Mouse (Mus musculus): ENCODE measurements around the gene Gm42688.

Gm42688 gene

DNA sequence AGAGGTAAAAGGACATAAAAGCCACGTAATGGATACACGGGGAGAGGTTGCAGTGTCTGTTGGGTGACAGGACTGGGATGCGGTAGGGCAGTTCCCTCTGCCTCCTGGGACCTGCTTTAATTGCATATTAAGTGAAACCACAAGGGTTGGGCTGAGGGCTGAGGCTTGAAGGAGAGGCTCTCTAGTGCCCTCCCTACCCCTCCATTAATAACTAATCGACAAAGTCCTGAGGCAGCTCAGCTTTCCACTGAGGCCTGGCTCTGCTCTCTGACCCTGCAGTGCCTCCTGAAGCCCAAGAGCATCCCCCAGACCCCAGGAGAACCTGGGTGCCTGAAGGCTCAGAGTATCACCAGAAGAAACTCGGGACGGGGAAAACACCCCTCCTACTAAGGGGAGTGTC, 16.9 kb upstream of the Gm42688 start:
- DNase-seq (ENCODE audit: low spot score in 2 of 2) = no peak

DNA sequence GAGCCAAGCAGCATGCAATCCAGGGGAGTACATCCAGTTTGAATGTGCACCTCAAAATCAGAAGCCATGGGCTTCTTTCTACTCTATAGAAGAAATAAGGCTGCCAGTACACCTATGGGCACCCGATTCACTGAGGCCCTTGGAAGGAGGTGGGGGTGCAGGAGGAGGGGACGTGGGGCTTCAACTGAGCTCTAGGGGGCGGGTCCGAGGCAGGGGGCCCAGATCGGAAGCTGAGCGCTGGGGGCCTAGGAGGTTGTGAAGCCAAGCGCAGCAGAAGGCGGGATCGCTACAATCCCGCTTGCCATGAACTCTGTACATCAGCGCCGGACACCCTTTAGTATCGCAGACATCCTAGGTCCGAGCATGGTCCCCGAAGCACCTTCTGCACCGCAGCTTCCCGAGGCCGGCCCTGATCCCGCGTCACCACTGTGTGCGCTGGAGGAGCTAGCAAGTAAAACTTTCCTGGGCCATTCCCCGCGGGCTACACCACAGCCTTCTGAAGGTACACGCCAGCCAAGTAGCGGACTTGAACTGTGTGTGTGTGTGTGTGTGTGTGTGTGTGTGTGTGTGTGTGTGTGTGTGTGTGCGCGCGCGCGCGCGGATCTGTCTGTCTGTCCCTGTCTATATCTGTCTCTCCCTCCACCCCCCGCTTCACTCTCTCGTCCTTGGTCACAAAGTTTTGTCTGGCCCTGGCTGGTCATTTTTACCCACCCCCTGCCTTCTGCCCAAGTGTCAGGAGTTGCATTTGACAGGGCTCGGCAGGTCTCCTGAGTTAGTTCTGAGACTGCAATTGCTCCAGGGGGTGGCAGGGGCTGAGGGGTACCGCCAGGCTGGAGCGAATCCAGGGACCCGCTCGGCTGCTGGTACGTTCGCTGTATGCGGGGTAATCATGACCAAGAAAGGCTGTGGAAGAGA, 15.0 kb upstream of the Gm42688 start, which contains the start of gene Lbx2:
Lbx2 (plus strand) TSS at position 247 of the 915 bp plus-strand sequence.
- DNase-seq (ENCODE audit: low spot score in 2 of 2) = no peak

DNA sequence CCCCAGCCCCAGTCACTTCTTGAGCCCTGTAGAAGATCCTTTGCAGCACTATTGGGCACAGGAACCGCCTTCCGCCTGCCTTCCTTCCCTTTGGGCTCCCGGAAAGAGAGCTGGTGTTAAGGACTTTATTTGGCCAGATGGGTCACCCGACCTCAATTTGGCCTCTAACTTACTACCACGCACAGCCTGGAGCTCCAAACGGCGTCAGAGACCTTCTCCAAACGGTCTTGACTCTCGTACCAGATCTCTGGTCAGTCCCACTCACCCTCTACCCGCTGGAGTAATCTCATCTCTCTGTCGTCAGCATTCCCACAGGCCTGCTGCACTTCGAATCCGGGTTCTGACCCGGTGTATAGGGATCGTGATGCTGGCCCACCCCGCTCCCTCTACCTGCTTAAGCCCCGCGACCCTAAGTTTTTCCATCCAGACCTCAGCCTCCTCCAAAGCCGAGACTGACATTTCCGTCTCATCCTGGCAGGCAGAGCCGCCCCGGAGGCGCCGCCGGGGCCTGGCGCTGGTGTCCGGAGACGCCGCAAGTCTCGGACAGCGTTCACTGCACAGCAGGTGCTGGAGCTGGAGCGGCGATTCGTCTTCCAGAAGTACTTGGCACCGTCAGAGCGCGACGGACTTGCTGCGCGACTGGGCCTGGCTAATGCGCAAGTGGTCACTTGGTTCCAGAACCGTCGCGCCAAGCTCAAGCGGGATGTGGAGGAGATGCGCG, 14.1 kb upstream of the Gm42688 start:
- DNase-seq (ENCODE audit: low spot score in 2 of 2) = no peak

DNA sequence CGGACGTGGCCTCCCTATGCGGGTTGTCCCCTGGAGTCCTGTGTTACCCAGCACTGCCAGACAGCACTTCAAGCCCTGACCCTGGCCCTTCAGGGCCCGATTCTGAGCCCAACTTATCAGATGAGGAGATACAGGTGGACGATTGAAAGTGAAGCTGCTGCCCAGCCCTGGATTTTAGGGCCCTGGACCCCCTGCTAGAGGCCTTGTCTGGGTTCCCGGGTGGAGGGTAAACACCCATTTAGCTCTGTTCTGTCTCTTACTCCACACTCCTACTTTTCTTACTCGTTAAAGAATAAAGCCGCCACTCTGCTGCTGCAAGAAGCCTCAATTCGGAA, 13.5 kb upstream of the Gm42688 start:
- DNase-seq (ENCODE audit: low spot score in 2 of 2) = no peak

DNA sequence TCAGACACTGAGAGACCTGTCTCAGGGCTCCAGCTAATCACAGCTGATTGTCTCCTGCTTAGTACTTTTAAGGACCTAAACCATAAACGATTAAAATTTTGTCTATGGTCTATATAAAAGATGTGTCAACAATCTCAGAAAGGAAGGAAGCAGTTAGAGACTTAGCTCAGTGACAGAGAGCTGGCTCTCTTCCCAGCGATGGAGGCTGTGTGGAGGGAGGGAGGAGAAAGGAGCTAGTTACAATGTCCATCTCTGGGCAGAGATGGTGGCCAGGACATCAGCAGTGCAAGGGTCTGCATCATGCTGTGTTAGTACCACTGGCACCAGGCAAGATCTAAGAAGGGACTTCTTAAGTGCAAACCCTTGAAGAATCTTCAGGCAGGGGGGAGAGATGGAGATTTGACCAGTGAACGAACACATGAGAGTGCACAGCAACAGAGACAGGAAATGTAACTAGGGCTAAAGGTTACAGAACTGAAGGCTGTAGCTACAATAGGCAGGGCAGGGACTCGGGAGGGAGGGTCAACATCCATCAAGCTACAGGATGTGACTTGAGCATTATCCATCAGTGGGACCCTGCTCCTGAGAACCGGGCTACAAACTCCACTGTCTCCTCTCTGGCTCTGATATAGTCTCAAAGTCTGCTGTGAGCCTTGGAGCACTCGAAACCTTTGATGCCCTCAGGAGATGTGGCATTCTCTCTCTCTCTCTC, 8.8 kb upstream of the Gm42688 start:
- DNase-seq (ENCODE audit: low spot score in 2 of 2) = no peak

DNA sequence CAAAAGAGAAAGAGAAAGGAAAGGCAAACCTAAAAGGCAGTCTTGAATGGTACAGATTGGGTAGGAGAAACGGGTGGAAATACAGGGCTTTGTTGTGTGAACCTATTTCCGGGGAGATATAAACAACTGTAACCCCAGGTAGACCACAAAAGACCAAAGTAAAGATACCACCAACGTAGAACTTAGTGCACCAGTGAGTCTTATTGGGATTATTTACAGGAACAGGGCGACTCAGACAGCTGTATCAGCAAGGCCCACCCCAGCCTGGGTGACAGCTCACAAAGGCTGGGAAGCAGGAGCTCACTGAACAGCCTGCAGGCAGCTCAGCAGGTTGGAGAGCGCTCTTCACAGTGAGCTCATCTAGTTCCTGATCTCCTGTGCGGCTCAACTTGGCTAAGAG, 5.4 kb upstream of the Gm42688 start:
- no peak for DNase-seq (ENCODE audit: low spot score in 2 of 2)

DNA sequence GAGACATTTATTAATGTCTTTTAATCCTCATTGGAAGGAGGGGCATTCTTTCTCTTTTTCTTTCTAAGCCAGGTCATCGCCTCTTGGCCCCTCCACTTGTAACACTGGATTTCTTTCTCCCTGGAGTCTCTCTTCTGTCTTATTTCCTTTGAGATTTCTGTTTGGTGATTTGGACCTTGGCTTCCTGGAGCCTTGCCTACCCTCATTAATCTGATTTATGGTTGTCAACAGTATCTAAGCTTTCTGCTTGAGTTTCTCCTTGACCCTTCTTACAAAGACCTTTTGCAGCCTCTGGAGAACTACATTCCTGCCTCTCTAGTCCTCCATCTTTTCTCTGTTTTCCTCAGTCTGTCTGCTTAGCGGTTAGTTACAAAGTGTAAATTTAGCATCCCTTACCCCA, 3.0 kb upstream of the Gm42688 start:
- DNase-seq (ENCODE audit: low spot score in 2 of 2) = no peak

DNA sequence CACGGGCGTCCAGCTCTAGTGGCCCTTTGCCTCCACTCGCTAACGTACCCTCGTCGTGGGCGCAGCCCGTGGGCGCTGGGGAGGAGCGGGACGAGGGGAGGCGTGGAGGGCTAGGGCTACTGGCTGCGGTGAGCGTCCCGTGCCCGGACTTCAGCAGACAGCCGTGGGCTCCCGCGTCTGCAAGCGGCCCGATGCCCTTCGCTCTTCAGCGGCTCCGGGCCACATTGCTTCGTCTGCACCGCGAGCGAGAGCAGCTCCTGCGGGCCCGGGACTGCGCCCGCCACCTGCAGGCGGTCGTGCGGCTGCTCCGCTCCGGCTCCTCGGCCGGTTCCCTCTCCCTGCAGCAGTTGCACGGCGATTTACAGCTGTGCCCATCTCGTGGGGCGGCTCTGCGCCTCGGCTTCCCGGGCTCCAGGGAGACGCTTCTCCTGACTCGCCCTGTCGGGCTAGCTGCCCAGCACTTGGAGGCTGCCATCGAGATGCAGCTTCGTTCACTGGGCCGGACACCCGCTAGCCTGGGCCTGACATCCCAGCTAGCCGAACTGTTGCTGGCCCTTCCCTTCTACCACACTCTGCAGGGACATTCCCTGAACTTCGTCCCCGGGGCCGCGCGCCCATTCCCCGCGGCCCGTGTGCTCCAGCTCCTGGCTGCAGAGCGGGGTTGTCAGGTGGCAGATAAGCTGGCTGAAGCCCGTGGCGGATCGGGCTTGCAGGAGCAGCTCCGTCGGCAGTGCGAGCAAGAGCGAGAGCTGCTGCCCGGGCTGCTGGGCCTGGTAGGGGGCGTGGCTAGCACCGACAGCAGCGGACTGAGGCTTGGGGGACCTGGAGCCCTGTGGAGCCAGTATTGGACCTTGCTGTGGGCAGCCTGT, 505 bp downstream of the Gm42688 start:
- DNase-seq (ENCODE audit: low spot score in 2 of 2) = peak in 1 of 2 experiments; percentile 43

DNA sequence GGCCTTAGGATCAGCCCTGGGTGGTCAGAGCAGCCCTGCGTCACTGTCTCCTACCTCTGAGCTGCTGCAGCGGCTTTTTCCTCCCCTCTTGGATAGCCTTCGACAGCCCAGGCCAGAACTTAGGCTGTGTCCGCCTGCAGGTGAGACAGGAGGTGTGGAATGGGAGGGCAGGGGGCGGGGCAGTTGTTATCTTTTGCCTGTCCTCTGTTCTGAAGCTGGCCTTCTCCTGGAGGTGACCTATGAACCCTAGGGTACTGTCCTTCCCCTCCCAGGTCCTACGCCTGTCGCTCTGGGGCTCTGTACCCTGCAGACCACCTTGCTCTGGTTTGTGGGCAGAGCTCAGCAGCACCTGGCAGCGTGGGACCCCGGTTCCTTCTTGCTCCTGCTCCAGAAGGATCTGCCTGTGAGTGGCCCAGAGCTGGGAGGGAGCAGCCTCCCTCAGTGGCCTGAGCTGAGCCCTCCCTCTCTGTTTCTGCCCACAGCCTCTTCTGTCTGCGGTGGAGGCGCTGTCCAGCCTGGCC, 1.8 kb downstream of the Gm42688 start:
- no peak for DNase-seq (ENCODE audit: low spot score in 2 of 2)

DNA sequence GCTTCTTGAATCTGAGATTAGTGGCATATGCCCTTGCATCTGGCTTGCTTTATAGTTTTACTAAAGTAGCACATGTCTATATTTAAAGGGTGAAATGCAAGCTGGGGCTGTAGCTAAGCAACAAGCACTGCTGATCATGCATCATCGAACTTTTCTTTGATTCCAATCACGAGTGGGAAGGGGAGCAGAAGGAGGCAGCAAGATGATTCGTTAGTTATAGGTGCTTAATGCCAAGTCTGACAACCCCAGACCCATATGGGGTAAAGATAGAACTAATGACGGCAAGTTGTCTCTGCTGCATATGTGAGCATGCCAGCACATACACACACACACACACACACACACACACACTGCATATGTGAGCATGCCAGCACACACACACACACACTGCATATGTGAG, 2.7 kb downstream of the Gm42688 start:
- peak in 1 of 2 experiments; percentile 34 for DNase-seq (ENCODE audit: low spot score in 2 of 2)

DNA sequence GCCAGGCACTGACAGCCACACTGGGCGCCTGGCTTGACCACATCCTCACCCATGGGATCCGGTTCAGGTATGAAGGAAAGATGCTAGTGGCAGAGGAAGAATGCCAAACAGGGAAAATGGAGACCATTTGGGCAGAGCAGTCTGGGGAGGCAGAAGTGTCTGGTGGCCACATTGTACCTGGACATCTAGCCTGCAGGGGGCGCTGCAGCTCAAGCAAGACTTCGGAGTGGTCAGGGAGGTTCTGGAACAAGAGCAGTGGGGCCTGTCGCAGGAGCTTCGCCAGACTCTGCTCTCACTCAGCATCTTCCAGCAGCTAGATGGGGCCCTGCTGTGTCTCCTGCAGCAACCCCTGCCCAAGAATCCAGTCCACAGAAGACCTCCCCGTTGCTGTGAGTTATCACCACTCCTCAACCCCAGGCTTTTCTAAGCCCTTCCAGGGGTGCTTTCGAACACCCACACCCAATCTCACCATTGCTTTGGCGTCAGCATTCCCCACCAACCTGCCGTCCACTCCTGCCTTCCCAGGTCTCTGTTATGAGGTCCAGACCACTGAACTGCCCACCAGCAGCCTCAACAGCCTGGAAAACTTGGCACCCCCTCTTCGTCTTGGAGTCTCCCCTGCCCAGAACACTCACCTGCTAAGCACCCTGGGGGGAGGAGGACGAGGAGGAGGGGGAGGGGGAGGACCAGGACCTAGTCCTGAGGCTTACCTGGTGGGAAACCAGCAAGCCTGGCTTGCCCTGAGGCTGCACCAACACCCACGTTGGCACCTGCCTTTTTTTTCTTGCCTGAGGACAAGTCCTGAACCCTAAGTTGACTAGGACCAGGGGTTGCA, 6.4 kb downstream of the Gm42688 start:
- DNase-seq (ENCODE audit: low spot score in 2 of 2) = peak in 1 of 2 experiments; percentile 73

DNA sequence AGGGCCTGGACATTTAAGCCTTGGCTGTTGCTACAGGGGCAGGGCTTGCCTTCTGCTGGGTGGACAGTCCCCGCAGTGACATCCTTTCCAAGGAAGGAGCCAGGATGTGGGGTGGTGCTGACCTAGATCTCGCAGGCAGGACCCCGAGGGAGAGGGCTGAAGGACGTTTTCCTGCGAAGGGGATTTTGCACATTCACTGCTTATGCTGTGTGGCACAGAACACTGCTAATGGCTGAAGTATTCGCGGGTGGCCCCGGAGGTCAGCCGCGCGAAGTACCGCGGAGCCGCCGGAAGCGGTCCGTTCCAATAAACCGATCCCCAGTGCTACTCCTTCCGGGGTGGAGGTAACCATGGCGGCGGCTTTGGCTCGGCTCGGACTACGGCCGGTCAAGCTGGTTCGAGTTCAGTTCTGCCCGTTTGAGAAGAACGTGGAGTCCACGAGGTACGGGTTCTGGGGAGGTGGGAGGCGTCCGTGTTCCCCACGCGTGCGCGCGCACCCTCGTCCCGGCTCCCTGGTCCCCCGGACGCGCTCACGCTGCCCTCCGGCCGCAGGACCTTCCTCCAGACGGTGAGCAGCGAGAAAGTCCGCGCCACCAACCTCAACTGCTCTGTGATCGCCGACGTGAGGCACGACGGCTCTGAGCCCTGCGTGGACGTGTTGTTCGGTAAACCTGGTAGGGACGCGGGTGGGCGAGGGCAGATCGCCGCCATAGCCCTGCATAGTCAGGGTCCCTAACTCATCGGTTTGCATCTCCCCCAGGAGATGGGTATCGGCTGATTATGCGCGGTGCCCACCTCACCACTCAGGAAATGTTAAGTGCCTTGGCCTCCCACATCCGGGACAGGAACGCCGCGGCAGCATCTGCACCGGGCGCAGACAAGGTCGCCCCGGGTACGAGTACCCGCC, 7.6 kb downstream of the Gm42688 start, which contains the start of gene Mrpl53:
Mrpl53 (plus strand) TSS at position 279 of the 907 bp plus-strand sequence.
- peak in 1 of 2 experiments; percentile 81 for DNase-seq (ENCODE audit: low spot score in 2 of 2)

DNA sequence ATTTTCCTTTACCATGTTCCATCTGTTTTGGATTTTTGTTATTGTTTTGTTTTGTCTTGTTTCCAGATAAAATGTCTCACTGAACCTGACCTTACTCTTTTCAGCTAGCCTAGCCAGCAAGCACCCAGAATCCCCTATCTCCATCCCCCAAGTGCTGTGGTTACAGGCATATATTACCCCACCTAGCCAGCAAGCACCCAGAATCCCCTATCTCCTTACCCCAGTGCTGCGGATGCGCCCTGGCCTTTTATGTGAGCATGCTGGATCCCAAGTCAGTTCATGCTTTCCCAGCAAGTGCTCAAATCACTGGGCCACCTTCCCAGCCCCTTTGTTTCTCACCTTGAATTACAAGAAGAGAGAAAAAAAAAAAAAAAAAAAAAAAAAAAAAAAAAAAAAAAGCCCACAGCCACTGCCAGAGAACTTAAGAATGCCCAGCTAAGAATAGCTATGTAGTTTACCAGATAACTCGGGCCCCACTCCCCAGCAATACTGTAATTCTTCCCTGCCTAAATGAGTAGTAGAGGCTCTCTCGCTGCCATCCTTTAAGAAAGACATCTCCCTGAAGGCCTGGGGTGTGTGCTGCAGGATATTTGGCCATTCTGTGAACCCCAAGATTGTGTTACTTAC, 10.2 kb downstream of the Gm42688 start:
- DNase-seq (ENCODE audit: low spot score in 2 of 2) = no peak

DNA sequence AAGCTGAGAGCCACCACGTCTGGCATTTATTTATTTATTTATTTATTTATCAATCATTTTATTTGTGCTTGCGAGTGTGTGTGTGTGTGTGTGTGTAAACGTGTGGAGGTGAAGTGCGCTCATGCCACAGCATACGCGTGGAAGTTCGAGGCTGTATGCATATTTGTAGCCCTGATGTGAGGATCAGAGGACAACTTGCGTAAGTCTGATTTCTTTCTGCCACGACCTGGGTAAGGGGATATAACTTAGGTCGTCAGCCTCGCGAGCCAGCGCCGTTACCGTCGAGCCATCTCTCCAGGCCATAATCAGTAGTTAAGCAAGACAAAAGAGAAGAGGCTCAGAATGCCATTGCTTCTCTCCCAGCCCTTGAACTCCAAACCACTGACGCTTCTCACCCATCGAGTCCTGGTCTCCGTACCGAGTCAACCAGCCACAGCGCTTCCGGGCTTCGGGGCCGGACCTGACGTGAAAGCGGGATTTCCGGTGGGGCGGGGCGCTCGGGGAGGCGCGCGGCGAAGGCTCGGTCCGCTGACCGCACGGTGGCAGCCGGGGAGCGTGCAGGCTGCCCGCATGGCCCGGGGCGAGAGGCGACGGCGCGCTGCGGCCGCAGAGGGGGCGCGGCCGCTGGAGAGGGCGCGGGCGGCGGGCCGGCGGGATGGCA, 13.7 kb downstream of the Gm42688 start, which contains the start of gene Mogs:
Mogs (plus strand) TSS at position 486 of the 661 bp plus-strand sequence.
- peak in 1 of 2 experiments; percentile 90 for DNase-seq (ENCODE audit: low spot score in 2 of 2)

DNA sequence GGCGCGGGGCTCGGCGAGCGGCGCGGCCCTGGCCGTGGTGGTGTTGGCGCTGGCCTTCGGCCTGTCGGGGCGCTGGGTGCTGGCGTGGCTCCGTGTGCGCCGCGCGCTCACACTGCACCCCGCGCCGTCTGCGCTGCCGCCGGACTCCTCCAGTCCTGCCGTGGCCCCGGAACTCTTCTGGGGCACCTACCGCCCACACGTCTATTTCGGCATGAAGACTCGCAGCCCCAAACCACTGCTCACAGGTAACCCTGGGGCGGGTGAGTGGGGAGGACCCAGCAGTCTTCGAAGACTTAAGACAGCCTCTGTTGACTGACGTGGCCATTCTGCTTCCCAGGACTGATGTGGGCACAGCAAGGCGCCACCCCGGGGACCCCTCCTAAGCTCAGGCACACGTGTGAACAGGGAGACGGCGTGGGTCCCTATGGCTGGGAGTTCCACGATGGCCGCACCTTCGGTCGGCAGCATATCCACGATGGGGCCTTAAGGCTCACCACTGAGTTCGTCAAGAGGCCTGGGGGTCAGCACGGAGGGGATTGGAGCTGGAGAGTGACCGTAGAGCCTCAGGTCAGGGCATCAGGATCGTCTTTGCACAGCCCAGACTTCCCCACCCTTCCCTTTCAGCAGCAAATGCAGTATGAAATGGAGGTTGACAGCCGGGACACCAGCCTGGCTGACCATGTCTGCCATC, 14.4 kb downstream of the Gm42688 start:
- DNase-seq (ENCODE audit: low spot score in 2 of 2) = no peak

DNA sequence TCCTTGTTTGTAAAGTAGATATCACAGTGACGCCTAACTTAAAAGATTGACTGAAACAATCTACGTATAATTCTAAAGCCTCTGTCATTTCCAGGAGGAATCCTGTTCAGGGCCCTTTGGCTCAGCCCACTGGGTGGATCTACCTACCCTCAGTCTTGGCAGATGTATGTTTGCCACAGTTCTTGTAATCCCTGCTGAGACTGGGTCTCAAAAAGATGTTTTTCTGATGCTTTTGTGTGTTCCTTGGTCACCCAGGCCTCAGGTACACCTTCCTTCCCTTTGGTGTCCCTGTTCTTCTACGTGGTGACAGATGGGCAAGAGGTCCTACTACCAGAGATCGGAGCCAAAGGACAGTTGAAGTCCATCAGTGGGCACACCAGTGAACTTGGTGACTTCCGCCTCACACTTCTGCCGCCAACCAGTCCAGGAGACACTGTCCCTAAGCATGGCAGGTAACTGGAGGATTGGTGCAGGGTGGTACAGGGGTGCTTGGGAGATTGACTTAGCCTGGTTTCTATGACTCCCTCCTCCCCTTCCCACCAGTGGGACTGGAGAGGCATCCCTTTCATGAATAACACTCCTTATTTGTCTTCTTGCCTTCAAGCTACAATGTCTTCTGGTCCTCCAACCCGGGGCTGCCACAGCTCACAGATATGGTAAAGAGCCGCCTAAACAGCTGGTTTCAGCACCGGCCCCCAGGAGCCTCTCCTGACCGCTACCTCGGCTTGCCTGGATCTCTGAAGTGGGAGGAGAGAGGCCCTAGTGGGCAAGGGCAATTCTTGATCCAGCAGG, 15.2 kb downstream of the Gm42688 start:
- DNase-seq (ENCODE audit: low spot score in 2 of 2) = no peak

DNA sequence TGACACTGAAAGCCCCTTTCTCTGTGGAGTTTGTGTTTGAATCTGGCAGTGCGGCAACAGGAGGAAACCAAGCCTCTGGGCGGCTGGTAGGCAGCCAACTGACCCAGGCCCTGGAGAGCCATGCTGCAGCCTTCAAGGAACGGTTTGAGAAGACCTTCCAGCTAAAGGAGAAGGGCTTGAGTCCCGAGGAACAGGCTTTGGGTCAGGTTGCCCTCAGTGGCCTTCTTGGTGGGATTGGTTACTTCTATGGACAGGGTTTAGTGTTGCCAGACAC, 15.7 kb downstream of the Gm42688 start:
- no peak for DNase-seq (ENCODE audit: low spot score in 2 of 2)

Data from left cerebral cortex, adult 9 months (tissue).